Mouse (Mus musculus): ENCODE measurements around the gene Olfr1049. TPM values are rescaled to one million over a fixed set of nuclear protein-coding genes. Genes with fewer than 3 reads are reported as not detected.
"Not testable (repeated sequence)": the region's sequence is repeated elsewhere in the genome, so short reads cannot be mapped to it uniquely, and the experiment has no call there.

The Olfr1049 gene
- total RNA-seq (2021): not detected
- long read RNA-seq: 0 reads

DNA sequence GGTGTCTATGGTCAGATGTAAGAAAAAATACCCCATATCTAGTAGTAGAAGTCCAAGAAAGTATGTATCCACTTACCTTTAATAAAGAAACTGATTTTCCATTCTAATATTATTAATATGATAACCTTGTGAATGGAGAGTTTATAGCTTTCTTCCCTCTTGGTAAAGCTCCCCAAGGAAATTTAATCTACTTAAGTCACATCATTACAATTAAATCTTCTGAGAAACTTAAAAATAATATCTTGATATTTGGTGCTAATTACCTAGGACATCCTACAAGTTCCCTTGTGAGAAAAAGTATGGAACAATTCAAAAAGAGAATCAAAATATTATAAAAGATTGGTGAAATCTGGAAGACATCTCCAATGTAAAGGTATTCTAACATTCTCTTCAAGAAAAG is at the start of gene Olfr1049:
Olfr1049 (minus strand) TSS at position 101 of the 400 bp plus-strand sequence.
- not testable (repeated sequence) for DNase-seq (ENCODE audit: low spot score in 2 of 2)

- DNase-seq (ENCODE audit: low spot score in 2 of 2): no peak
Measured at GRCm38 (mm10) chr2:86292155-86292554, 34.0 kb upstream of the Olfr1049 start, which contains the start of gene Olfr1052. Gene Olfr1052, plus strand, starts transcription at chr2:86292455.

GRCm38 (mm10) chr2:86278988-86279387 is 20.9 kb upstream of the Olfr1049 start, which contains the start of gene Olfr1051:
Gene Olfr1051, minus strand, starts transcription at chr2:86279088.
- DNase-seq (ENCODE audit: low spot score in 2 of 2): not testable (repeated sequence)

GRCm38 (mm10) chr2:86240189-86240588 is 17.9 kb downstream of the Olfr1049 start, which contains the start of gene Olfr1048:
Gene Olfr1048, minus strand, starts transcription at chr2:86240289.
- DNase-seq (ENCODE audit: low spot score in 2 of 2): no peak

GRCm38 (mm10) chr2:86231301-86231700 is 26.8 kb downstream of the Olfr1049 start, which contains the start of gene Olfr1047:
Gene Olfr1047, minus strand, starts transcription at chr2:86231401.
- DNase-seq (ENCODE audit: low spot score in 2 of 2): no peak

- DNase-seq (ENCODE audit: low spot score in 2 of 2): no peak
Measured at GRCm38 (mm10) chr2:86219214-86219613, 38.9 kb downstream of the Olfr1049 start, which contains the start of gene Olfr1046. Gene Olfr1046, minus strand, starts transcription at chr2:86219314.

Other genes with a start within 250 kb of the Olfr1049 start
- not detected for gene Olfr1033, start 237.7 kb downstream of the Olfr1049 start, total RNA-seq (2021)
- not detected for gene Olfr1034, start 212.5 kb downstream of the Olfr1049 start, total RNA-seq (2021)
- gene Olfr1036, start 184.3 kb downstream of the Olfr1049 start, total RNA-seq (2021): not detected
- not detected for gene Olfr1037, start 170.9 kb downstream of the Olfr1049 start, total RNA-seq (2021)
- not detected for gene Olfr1039, start 122.4 kb downstream of the Olfr1049 start, total RNA-seq (2021)
- not detected for gene Olfr1040, start 111.6 kb downstream of the Olfr1049 start, total RNA-seq (2021)
- gene Olfr1042, start 96.5 kb downstream of the Olfr1049 start, total RNA-seq (2021): not detected
- gene Olfr1043, start 90.8 kb downstream of the Olfr1049 start, total RNA-seq (2021): not detected
- gene Olfr1044, start 80.5 kb downstream of the Olfr1049 start, total RNA-seq (2021): not detected
- not detected for gene Olfr52, start 72.6 kb downstream of the Olfr1049 start, total RNA-seq (2021)
- gene Olfr1045, start 55.3 kb downstream of the Olfr1049 start, total RNA-seq (2021): not detected
- not detected for gene Olfr1046, start 39.0 kb downstream of the Olfr1049 start, total RNA-seq (2021)
- not detected for gene Olfr1047, start 26.9 kb downstream of the Olfr1049 start, total RNA-seq (2021)
- not detected for gene Olfr1048, start 18.0 kb downstream of the Olfr1049 start, total RNA-seq (2021)
- gene Olfr1051, start 20.8 kb upstream of the Olfr1049 start, total RNA-seq (2021): not detected
- not detected for gene Olfr1052, start 34.1 kb upstream of the Olfr1049 start, total RNA-seq (2021)
- gene Olfr1053, start 57.0 kb upstream of the Olfr1049 start, total RNA-seq (2021): not detected
- gene Olfr1054, start 77.1 kb upstream of the Olfr1049 start, total RNA-seq (2021): not detected
- not detected for gene Olfr1055, start 92.0 kb upstream of the Olfr1049 start, total RNA-seq (2021)
- gene Olfr1056, start 104.1 kb upstream of the Olfr1049 start, total RNA-seq (2021): not detected
- not detected for gene Olfr1057, start 120.1 kb upstream of the Olfr1049 start, total RNA-seq (2021)
- not detected for gene Olfr1058, start 130.2 kb upstream of the Olfr1049 start, total RNA-seq (2021)
- gene Olfr1061, start 155.7 kb upstream of the Olfr1049 start, total RNA-seq (2021): not detected
- gene Olfr1062, start 168.4 kb upstream of the Olfr1049 start, total RNA-seq (2021): not detected
- gene Olfr1065, start 192.3 kb upstream of the Olfr1049 start, total RNA-seq (2021): not detected
- not detected for gene Olfr1066, start 197.9 kb upstream of the Olfr1049 start, total RNA-seq (2021)
- gene Olfr228, start 229.1 kb upstream of the Olfr1049 start, total RNA-seq (2021): not detected